Mouse (Mus musculus) left cerebral cortex, adult 18-20 months (tissue): ENCODE measurements at regions not wholly inside any gene's neighbourhood (a gene's known extent, or its start where the extent isn't known, plus 50 kb on each side); places are given as distances from the start of the nearest gene placed in this dataset.
"Not testable (repeated sequence)": the region's sequence is repeated elsewhere in the genome, so short reads cannot be mapped to it uniquely, and the experiment has no call there.

ENCODE experiments used
- DNase-seq, 2 experiments: peaks; one replicate each; pipeline ENCODE4 v3.0.0; 2021 to 2022; ENCODE audit warnings: low spot score in 2 of 2, mixed read lengths in 1 of 2

GRCm38 (mm10) chr10:34667203-34667602 lies 184.0 kb downstream of the Frk start:
- peak; percentile 3 to 24 for DNase-seq

GRCm38 (mm10) chr10:34667735-34668439 lies 184.7 kb downstream of the Frk start:
- no peak for DNase-seq

- DNase-seq, result no peak
Observed at GRCm38 (mm10) chr10:34671791-34672190, 188.6 kb downstream of the Frk start.

- not testable (repeated sequence) for DNase-seq
Observed at GRCm38 (mm10) chr10:34699414-34699813, 216.2 kb downstream of the Frk start.

GRCm38 (mm10) chr10:34701956-34702355 lies 218.8 kb downstream of the Frk start:
- no peak for DNase-seq

GRCm38 (mm10) chr10:34705416-34705815 lies 222.2 kb downstream of the Frk start:
- DNase-seq, result no peak

GRCm38 (mm10) chr10:34731249-34731648 lies 248.1 kb downstream of the Frk start:
- no peak for DNase-seq

- no peak for DNase-seq
Observed at GRCm38 (mm10) chr10:34762426-34762825, 279.2 kb downstream of the Frk start.

- no peak for DNase-seq
Observed at GRCm38 (mm10) chr10:34792099-34792498, 308.9 kb downstream of the Frk start.

GRCm38 (mm10) chr10:34811131-34811530 lies 327.9 kb downstream of the Frk start:
- DNase-seq, result no peak

- DNase-seq, result no peak
Observed at GRCm38 (mm10) chr10:34824121-34824520, 340.9 kb downstream of the Frk start.

- DNase-seq, result peak in 1 of 2 experiments; percentile 1
Observed at GRCm38 (mm10) chr10:34842015-34842504, 358.9 kb downstream of the Frk start.

- DNase-seq, result no peak
Observed at GRCm38 (mm10) chr10:34856494-34857146, 373.4 kb downstream of the Frk start.

- DNase-seq, result no peak
Observed at GRCm38 (mm10) chr10:34862693-34863092, 379.5 kb downstream of the Frk start.

- DNase-seq, result no peak
Observed at GRCm38 (mm10) chr10:34871888-34872287, 388.7 kb downstream of the Frk start.

- DNase-seq, result no peak
Observed at GRCm38 (mm10) chr10:34878511-34878910, 395.3 kb downstream of the Frk start.

- no peak for DNase-seq
Observed at GRCm38 (mm10) chr10:34887601-34888000, 404.4 kb downstream of the Frk start.

GRCm38 (mm10) chr10:34904274-34904673 lies 421.1 kb downstream of the Frk start:
- DNase-seq, result no peak

- no peak for DNase-seq
Observed at GRCm38 (mm10) chr10:34904692-34905091, 421.5 kb downstream of the Frk start.

- no peak for DNase-seq
Observed at GRCm38 (mm10) chr10:34912153-34912723, 429.0 kb downstream of the Frk start.
